Mouse (Mus musculus) lung, adult 18-20 months (tissue): ENCODE results near the gene C4bp.
"Not testable (repeated sequence)": the region's sequence is repeated elsewhere in the genome, so short reads cannot be mapped to it uniquely, and the experiment has no call there.

Source experiments
- DNase-seq, 2 experiments: peaks; one replicate each; pipeline ENCODE4 v3.0.0; 2022; ENCODE audit warnings: mixed read lengths in 2 of 2

C4bp gene

DNA sequence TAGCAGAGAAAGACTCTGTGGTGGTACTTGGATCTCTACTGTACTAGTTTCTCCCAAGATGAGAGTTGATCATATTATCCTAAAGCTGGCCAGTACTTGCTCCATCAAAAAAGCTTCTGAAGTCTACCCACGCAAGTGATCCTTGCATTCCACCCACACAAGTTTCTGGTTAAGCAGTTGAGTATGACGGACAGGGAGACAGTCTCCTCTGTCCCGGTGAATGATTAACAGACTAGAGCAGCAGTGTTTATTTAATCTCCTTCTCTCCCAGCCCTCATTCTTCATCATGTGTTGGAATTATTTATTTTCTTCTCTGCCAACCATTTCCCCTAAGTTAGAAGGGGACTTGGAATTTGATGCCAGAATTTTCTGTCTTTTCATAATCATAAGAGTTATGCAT lies at the start of gene C4bp:
C4bp (minus strand) TSS at position 179 of the 400 bp plus-strand sequence.
- DNase-seq, result no peak

DNA sequence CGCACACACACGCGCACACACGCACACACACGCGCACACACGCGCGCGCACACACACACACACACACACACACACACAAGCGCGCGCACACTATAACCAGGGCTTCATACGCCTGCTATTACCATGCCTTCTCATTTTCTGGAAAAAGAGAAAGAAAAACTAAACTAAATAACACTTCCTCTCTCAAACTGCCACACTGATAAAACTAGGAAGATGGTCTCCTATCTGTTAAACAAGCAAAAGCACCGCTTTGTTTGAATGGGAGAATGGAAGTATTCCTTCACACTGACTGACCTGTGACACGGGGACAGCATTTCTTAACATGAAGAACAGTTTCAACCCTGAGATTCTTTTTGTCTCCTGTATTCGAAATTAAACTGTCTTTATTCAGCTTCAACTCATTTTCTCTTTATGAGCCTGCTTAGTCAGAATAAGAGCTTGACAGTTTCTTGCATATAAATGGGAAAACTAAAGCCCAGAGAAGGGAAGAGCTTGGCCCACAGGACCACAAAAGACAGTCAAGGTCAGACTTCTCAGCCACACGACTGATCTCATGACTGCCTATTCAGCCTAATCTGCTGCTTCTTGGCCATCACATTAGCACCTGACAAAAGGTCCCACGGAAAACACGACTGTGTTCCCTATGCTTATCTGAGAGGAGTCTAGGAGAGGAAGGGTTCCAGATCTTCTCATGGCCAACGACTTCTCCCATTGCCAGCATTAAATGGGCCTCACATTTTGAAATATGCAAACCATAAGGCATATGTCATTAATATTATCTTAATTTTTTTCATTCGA lies 49.0 kb upstream of the C4bp start:
- DNase-seq, result no peak

DNA sequence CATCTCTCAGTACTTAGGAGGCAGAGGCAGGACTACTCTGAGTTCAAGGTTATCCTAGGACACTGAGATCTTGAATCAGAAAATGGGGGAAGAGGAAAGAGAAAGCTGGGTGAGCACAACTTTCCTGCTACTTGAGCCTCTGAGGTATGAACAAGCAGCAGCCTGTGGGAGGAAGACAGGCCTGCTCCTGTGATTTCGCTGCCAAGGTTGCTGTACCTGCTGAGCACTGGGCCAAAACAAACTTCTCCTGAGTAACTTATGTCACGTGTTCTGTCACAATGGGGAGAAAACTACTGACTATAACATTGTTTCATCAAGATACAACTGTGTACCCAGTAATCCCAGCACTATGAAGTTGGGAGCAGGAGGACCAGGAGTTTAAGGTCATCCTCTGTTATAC lies 42.2 kb upstream of the C4bp start:
- DNase-seq, result peak; percentile 67 to 80

DNA sequence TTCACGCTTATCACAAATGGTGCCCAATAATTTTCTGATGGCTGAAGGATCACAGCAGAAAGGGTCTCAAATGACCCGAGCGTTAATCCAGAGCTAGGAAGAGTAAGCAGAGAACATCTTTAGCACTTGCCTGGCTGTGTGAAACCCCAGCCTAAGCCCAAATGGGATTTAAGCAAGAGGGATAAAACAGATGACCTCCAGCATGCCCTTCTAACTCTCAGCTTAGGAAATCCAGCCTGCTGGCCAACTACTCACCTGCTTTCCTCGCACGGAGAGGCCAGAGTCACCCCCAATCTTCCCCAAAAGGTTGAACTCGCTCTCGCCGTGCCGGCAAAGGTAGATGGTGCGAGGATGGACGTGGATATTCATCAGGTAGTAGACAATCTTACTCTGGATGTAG lies 40.5 kb upstream of the C4bp start:
- no peak for DNase-seq

DNA sequence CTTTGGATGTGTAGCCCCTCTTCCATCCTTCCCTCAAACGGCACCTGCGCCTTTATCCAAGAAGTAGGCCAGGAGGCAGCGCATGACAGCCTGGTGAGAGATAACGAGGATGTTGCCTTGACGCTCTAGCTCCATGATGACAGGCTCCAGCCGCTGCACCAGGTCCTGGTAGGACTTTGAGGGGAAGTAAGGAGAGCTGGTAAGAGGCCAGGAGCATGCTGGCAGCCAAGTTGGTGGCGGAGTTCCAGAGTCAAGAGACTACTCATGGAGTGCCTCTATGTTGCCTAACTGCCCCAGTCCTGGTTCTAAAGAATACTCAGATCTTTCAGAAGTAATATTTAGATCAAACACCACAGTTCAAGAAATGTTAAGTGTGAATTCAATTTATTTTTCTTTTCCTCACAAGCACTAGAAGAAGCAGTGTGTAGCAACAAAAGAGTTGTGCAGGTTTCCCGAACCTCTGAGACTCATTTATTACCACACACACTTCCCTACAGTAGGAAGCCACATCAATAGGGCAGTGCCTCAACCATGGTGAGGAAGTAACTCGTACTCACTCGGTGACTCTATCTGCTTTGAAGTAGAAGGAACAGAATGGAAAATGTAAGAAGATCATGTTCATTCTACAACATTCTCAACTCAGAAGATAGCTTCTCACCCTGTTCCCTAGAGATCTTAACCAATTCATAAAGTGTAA lies 38.7 kb upstream of the C4bp start:
- DNase-seq, result peak; percentile 88 to 89

DNA sequence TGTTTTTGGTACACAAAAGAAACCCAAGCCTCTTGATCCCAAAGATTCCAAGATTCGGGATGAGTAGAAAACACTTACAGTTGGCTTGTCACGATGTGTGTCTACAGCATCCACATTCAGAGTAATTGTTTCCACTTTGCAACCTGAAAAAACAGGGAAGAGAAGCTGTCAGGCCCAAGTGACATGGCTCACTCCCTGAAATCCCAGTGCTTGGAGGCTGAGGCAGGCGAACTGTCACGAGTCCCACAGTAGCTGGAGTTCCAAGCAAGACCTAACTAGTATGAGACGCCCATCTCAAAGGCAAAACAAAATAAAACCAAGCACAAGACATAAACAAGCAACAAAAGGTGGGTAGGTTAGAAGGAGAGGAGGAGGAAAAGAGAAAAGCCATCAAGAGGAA lies 37.2 kb upstream of the C4bp start:
- no peak for DNase-seq

DNA sequence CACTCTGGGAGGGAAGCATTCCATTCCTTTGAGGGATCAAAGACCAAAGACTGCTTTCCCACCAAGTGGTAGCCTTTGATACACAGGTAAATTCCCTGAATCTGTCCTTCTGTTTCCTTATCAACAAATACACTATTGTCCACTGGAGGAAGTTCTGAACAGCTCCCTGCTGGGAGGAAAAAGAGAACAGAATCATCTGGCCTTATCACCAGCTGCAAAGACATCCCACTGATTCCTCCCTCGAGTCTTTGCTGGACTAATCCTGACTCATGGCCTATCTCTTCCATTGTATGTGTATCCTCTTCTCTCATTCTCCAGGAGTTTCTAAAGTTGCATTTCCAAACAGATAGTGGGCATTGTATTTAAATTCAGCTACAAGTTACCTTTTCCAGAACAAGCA lies 22.5 kb upstream of the C4bp start:
- no peak for DNase-seq

DNA sequence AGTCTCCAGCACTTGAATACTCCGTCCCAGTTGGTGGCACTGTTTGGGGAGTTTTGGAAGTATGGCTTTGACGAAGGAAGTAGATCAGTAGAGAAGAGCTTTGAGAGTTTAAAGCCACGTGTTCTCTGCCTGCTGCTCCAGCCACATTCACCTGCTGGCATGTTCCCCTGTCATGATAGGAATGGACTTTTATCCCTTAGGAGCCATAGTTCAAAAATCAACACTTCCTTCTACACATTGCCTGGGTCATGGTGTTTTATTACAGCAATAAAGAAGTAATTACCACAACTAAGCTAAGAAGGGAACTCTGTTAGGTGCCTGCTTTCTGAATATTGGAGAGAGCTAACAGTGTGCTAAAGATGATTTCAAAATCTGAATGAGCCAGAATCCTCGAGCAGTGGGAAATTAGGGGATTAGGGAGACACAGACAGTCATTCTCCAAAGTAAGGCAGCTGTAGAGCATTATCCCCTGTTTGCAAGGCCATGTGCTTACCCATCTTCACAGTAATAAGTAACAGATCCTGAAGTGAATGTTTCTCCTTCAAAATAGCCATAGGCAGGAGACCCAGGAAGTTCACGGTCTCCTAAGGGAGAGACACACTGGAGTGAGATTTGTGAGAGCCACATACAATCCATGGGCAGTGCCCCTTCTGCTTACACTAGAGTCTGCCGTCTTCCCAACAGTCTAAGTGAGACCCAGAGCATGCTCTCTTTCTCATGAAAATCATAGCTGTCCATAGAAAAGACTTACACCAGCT lies 20.4 kb upstream of the C4bp start:
- no peak for DNase-seq

DNA sequence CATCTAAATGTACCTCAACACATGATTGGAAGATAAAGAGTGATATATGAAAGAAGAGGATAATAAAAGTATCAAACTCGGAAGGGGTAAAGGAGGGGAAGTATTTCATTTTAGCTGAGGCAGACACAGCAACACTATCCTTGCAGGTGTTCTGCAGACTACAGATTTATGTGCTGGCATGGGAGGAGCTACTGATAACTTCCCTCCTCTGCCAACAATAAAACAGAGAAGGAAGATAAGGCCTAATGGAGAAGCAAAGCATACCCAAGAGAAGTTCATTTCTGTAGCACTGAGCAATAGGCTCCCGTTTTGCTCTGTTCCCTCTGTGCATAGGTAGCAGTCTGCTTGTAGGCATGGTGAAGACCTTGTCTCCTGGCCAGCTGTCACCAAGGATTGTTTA lies 19.6 kb upstream of the C4bp start:
- DNase-seq, result no peak

DNA sequence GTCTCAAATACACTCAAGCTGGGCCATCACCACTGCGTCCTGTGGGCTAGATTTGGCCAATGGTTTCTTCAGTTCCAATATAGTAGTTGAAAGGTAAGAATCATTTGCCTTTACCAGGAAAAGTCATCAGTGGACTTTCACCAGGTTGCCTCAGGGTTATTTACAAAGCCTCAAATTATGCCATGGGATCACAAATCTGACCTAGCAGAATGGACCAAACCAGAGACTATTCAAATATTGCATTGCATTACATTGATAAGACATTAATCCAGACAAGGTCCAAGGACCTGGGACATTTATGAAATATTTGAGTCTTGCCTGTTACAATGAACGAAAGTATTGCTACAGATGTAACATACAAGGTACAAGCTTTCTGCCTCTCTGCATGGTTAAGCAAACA lies 17.1 kb upstream of the C4bp start:
- DNase-seq, result no peak

DNA sequence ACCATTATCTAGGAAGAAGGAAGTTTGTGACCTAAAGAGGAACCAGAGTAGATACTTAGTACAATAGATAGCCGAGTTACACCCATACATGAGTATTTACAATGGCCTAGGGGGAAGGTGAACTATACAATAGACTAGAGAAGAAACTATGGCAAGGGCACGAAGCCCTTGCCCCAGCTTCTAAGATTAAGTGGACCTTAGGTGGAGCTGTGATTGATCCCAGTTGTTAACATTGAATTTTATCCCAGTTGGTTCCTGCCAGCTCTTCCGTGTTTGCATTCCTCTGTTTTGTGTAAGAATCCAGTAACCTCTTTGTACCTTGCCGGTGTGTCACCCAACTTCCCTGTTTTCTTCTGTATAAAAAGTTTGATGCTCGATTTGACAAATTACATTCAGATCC lies 2.1 kb upstream of the C4bp start:
- not testable (repeated sequence) for DNase-seq

DNA sequence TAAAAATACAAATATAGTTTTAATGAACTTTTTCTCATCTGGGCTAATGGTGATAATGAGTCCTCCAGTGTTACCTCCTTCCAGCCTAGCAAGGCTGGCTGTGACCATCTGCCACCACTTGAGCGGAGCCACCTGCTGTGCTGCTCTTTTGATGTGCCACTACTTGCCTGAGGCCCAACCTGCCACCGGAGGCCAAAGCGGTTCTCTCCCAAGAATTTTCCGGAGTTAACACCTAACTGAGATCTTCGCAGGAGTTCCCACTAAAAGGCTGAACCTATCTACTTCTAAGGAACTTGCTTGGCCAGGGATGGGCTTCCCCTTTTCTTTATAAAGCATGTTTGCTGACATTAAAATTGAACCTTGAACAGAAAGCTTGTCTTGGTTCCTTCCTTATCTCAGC lies 1.8 kb downstream of the C4bp start:
- DNase-seq, result not testable (repeated sequence)

DNA sequence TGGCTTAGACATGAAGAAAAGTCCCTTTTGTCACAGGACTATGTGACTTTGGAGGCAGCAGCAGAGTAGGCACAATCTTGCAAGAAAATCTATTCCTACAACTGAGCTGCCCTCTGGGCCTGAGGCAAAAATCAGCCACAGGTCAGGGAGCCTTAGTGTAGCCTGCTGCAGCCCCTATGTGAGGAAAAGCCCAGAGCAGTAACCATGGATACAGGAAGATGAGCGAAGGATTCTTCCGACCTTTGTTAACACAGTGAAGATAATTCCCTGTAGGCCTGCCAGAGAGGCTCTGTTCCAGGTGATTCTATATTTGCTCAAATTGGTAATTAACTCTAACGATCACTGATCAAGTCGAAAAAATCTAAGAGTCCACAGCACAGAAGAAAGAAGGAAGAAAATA lies 17.3 kb downstream of the C4bp start:
- DNase-seq, result no peak

DNA sequence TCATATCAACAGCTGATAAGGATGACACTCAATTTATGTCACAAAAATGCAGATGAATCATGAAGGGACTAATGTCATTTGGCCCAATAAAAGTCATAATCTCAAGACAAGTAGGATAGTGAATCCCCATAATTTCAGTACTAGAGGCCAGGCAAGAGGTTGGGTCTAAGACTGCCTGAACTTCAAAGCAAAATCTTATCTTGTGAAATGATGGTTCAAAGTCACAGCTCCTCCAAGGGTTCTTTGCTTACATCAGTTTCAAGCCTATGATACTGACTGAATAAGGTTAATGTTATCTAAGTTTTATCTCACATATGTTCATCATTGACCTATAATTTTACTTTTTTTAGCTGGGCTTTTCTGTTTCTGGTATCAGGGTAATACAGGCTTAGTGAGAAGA lies 20.5 kb downstream of the C4bp start:
- no peak for DNase-seq

DNA sequence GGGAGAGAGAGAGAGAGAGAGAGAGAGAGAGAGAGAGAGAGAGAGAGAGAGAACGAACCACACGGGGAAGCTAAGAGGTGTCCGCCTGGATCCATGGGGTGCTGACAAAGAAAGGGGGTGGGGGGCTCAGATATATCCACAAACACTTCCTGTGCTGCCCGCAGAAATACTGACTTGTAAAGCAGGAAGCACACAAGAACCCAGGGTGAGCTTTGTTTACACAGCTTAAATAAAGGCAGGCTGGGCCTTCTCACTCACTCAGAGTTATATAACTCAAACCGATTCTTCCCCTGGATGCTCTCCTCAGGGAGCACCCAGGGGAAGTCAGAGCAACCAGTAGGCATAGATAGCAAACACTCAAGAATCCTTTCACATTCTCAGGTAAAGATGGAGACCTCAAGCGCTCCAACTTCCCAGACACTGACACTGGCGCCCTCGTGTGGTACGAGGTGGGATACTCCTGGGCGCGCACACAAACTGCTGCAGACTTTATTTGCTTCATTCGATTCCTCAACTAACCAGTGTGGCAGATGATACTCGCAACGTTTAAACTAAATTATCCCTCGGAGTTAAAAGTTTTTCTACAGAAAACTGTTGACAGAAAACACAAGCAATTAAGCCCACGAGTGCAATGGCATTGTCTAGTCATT lies 27.5 kb downstream of the C4bp start:
- peak; percentile 62 to 63 for DNase-seq

DNA sequence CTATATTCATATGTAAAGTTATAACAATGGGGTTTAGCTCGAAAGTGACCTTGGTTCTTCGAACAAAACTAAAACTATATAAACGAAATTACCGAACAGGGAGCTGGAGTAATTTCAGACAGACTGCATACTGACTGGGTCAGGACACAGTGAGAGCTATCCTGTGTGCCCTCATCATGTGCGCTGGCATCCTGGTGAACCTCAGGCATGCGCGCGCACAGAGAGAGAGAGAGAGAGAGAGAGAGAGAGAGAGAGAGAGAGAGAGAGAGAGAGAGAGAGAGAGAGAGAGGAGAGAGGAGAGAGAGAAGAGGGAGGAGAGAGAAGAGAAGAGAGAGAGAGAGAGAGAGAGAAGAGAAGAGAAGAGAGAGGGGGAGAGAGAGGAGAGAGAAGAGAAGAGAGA lies 28.1 kb downstream of the C4bp start:
- no peak for DNase-seq

DNA sequence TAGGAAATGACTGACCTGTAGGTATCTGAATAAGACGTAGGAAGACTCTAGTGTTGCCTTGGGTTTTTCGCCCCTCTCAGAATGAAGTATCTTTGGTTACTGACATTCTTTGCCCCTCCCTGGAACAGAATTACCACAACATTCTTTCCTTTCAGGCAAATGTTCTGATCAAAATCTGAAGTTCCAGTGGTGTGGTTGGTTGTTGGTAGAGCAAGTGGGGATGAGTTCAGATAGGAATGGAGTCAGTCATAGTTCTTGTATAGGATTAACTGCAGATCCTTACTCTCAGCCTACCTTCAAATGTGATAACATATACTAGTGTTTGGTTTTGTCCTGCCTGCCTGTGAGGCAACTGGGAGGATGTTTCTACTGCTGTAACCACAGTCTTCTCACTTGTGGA lies 31.9 kb downstream of the C4bp start, which contains the start of gene Zp3r:
Zp3r (minus strand) TSS at position 101 of the 400 bp plus-strand sequence.
- DNase-seq, result no peak

DNA sequence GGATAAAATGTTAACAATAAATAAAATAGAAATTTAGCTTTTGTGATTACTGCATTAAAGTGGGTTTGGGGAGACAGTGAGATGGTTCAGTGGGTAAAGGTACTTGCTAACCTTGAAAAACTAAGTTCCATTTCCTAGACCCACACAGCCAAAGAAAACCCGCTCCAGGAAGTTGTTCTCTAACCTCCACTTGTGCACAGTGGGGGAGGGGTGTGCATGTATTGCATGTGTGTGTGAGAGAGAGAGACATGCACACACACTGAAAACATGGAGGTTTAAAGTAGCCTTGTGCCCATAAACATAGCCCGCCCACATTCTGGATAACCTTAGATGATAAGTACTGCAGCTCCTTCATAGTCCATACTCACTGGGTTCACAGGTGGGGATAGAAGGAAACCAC lies 65.1 kb downstream of the C4bp start:
- DNase-seq, result no peak

DNA sequence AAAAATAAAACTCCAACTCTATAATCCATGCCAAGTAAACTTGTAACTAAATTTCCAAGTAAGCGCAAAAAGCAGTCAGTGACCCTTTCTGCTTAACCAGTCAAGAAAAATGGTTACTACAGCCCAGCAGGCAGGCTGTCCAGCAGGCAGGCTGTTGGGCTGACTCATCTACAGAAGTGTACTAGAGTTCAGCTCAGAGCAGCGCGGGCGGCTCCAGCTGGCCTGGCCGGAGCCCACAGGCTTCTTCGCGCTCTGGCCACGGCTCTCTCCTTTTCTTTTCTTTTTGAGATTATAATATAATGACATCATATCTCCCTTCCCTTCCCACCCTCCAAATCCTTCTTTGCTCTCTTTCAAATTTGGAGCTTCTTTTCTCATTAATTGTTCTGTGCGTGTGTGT lies 72.8 kb downstream of the C4bp start:
- DNase-seq, result no peak
